Mouse (Mus musculus): Measurements from ENCODE around the gene Slc37a3.
"Not testable (repeated sequence)": the region's sequence is repeated elsewhere in the genome, so short reads cannot be mapped to it uniquely, and the experiment has no call there.

Gene Slc37a3

DNA sequence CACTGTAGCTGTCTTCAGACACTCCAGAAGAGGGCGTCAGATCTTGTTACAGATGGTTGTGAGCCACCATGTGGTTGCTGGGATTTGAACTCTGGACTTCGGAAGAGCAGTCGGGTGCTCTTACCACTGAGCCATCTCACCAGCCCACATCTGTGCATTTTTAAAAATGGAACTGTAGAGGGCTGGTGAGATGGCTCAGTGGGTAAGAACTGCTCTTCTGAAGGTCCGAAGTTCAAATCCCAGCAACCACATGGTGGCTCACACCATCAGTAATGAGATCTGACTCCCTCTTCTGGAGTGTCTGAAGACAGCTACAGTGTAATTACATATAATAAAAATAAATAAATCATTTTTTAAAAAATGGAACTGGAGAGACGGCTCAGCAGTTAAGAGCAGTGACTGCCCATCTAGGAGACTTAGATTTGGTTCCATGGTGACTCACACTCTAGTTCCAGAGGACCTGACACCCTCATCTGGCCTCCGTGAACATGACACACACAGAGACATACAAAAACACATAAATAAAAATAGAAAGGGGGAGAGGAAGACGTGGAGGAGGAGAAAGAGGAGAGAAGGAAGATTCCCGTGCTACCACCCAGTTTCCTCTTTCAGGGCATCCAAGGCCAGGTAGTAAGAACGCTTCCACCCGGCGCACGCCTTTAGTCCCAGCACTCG lies 823 bp upstream of the Slc37a3 start:
- DNase-seq: not testable (repeated sequence)

DNA sequence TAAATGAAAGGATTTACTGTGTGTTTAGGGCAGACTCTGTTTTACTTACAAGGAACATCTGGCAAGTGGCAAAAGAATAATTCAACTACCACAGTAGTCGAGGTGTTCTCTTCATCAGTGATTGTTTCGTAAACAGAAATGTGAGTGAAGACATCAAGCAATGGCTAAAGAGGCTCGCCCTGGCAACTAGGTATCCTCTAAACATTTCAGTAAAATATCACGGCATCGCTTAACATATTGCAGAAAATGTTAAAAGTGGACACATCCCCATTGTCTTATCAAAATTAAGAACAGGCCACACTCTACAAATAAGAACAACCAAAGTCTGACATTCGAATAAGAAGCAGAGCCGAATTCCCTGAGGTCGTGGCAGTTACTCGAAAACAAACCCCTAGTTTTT lies 700 bp downstream of the Slc37a3 start:
- DNase-seq: no peak

DNA sequence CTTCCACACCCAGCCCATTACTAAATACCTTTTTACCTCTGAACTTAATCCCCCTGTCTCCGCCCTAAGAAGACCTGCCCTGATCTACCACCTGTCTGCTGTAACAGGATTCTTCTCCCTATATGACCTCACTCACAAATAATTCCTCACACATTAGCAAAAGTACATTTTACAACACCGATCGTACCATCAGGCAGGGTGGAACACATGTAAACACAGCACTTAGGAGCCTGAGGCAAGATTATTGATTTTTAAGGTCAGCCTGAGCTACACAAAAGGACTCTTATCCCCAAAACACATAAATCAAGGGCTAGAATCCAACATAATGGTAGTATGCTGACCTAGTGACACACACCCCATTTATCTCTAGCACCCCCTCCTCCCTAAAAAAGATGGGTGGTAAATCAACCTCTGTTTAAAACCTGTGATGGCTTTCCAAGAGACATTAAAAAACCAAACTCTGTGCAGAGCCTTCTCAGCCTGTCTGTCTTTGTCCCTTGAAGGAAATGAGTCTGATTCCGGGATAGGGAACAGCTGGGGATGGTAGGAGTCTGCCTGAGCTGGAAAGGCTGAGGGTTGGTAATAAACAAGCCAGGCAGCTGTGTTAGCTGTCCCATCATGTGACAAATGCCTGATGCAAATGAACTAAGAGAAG lies 4.0 kb downstream of the Slc37a3 start:
- DNase-seq: peak; percentile 54

DNA sequence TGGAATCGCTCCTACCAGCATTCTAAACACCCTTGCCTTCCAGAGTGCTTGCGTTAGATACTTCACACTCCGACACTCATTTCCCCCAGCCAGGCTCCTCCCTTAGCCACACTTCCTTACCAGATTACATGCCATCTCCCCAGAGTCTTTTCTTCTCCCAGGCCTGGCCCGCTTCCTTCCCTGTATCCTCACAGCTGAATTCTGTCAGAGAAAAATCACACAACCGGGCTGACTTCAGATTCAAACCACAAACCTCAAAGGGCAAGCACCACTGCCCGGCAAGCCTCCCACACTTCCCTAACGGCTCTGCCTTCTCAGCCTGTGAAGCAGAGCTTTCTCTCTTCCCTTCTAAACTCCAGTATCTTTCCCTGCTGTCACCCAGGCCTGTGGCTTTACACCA lies 4.7 kb downstream of the Slc37a3 start:
- DNase-seq: peak; percentile 73

DNA sequence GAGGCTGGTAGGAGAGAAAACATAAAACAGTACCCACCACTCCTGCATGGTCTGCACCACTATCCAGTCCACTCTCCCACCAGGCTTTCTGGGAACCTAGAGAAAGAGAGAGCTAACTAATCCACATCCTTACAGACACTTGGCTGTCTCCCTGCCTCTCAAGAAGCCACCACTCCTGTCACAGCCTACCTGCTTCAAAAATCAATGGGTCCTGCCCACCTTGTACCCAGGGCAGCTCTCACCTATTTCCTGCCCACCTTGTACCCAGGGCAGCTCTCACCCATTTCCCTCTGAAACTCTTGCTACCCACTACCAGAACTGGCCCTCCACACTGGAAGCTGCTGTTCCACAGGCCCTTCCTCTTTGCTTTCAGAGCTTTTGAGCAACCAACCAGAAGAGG lies 5.4 kb downstream of the Slc37a3 start:
- DNase-seq: no peak

DNA sequence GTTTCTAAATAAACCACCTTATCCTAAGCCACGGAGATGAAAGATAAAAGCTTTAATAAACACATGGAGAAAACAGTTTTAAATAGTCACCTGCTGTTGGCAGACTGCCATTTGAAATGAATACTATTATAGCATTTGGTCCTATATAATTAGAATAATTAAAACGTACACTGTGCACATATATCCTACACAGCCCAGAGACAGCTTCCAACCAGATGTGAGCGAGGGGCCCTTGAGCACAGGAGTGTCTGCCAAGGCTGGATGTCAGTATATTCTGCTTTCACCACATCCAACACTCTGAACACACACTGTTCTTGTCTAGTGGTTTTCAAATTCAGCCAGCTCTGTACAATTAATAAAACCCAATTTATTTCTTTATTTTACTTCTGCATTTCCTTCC lies 7.8 kb downstream of the Slc37a3 start:
- DNase-seq: no peak

DNA sequence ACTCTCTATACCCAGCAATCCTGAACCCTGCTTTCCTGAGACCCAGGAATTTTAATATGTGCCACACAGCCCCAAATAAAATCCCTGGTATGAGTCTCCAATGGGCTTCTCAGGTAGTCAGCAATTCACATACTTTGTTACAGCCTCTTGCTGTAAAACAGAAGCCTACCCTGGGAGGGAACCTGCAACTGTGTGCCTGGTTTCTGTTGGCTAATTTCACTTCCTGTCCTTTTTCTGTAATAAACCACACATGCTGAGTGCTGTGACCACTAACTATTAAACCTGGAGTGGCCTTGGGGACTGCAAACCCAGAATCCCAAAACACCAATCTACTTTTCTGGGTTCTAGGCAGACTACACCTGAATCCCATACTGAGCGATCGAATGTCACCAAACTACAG lies 14.8 kb downstream of the Slc37a3 start:
- DNase-seq: no peak

DNA sequence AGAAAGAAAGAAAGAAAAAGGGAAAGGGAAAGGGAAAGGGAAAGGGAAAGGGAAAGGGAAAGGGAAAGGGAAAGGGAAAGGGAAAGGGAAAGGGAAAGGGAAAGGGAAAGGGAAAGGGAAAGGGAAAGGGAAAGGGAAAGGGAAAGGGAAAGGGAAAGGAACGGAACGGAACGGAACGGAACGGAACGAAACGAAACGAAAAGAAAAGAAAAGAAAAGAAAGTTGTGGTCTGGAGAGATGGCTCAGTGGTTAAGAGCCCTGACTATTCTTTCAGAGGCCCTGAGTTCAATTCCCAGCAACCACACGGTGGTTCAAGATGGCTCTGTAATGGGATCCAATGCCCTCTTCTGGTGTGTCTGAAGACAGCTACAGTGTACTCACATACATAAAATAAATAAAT lies 18.3 kb downstream of the Slc37a3 start:
- not testable (repeated sequence) for DNase-seq

DNA sequence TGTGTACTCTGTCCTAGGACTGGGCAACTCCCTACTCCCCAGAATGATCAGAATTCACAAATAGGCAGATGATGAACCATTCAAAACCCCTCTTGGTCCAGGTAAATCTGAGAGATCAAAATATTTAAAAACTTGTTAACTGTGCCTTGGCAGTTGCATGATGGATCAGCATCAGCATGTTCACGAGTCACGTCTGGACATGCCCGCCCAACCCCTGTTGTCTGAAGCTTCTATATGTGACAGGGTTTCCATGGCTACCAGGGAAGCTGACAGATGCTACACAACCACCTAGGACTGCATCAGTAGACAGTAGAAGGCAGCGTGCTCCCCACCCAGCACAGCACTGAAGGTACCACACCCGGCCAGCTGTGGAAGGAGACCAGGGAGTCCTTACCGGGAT lies 28.5 kb downstream of the Slc37a3 start:
- DNase-seq: no peak

DNA sequence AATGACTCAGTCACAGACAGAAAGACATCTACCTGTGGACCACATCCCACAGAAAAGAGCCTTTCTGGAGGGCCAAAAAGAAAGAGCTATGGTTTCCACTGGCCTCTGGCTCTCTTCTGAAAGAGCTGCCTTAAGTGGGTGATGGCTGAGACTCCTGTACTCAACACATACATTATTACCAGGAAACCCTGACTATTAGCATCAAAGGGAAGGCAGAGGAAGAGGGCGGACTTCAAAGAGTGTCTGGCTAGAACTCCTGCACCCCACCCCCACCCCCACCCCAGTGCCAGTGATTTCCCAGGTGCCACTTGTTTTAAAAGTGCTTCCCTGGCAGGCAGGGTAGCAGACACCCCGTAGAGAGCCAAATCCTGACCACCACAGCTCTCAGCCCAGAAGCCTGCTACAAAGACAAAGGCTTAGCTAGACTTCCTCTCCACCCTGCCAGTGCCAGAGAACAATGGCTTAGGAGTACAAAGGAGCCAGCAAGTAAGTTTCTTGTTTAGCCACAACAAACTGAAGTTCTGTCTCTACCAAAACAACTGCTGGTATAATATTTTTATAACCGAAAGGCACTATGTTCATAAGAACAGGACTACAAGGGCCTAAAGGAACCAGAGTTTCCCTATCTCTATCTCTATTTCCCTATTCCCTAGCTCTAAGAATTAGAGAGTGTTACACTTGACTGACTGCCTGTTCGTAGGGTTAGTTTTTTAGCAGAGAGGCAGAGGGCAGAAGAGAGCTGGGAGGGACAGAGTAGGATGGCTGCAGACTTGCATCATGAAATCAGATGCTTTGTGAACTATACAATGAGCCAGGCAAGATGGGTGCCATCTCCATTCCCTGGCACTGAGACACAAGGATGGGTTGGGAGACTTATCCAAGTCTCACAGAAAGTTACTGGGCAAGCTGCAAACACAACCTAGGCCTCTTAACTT lies 29.3 kb downstream of the Slc37a3 start:
- no peak for DNase-seq

DNA sequence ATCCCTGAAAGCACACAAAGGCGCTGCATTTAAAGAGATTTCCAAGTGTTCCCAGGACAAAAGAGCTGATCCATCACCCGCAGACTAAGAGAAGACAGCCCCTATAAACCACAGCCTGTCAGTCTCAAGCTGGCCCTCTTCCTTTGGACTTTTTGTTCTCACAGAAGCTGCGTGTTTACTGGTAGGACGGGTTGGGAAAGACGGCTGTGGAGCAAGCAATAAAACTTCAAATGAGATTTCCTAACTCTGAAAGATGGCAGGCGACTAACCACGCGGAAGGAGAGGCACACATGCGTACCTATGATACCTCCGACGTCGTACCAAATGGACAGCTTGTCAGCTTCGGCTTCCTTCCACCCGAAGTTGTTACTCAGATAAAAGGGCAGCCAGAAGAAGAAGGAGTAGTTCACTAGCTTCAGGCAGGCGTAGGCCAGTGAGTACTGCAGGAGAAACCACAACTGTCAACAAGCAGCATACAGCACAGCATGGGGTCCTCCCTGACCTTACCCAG lies 30.4 kb downstream of the Slc37a3 start:
- DNase-seq: no peak

DNA sequence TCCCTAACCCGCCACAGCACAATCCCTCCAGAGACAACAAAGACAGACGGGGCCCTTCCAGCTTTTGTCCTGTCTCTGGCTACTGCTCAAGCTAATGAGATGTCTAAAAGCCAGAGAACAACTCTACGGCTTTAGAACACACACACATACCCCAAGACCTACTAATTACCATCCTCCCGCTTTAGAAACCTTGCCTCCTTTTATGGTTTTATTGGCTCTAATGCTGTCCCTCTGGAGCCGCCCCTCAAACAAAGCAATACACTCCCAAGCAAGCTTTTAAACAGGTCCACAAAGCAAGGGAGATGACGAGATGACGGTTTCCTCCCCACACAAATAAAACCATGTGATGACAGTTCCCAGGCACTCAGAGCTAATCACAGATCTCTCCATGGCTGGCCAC lies 32.0 kb downstream of the Slc37a3 start:
- no peak for DNase-seq

DNA sequence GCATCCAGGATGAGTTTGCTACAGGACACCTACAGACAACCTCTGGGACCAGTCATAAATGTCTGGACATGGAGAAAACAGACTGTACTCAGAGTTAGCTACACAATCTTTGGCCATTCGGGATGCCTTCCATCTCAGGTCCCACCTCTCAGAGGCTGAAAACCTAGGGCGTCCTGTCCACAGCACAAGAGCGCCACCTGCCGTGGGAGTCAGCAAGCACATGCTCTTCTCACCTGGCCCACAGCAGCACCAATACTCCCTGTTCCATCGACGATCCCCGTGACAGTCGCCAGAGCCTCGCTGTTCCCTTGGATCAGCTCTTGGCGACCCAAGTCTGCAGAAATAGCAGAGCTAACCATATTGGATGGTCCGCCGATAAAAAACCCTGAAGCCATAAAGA lies 33.5 kb downstream of the Slc37a3 start:
- peak; percentile 83 for DNase-seq

DNA sequence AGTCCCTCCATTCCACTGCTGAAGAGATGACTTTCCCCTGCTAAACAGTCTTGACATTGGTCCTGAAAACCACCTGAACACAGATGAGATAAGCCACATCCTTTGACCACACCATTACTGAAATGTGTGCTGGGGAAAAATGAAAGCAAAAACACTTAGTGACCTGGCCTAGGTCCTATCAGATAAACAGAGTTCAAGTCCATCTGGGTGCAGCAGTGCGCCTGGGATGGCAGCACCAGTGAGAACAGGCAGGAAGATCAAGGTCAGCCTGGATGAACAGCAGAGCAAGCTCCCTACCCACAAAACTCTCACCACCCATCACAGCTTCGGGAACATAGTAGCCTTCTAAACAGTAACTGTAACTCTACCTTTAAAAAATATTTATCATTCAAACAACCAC lies 35.7 kb downstream of the Slc37a3 start:
- no peak for DNase-seq

DNA sequence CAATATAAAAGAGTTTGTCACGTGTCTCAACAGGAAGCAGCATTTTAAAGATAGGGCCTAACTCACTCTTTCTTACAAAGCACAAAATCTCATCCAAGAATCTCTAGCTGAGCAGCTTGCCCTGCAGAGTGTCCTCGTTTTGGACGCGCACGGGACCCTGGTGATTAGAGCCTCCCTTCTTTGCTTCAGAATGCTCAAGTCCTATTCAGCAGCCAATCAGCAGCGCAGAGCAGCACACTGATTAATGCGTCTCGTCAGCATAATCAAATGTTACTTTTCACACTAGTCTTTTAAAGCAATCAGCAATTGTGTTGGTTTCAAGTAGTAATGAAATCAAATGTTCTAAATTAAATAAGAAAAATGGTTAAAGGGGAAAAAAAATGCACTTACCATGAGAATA lies 39.1 kb downstream of the Slc37a3 start:
- no peak for DNase-seq

DNA sequence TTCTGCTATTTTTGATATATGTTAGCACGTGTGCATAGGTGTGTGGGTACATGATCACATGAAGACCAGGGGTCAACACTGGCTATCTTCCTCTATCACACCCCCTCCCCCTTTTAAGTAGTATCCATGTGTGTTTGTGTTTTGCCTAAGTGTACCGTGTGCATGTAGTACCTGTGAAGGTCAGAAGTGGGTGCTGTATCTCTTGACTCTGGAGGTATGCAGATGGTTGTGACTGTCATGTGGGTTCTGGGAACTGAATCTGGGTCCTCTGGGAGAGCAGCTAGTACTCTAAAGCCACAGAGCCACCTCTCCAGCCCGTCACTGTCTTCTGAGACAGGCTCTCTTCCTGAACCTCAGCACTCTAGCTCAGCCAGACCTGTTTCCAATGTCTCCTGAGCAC lies 42.6 kb downstream of the Slc37a3 start:
- DNase-seq: no peak

DNA sequence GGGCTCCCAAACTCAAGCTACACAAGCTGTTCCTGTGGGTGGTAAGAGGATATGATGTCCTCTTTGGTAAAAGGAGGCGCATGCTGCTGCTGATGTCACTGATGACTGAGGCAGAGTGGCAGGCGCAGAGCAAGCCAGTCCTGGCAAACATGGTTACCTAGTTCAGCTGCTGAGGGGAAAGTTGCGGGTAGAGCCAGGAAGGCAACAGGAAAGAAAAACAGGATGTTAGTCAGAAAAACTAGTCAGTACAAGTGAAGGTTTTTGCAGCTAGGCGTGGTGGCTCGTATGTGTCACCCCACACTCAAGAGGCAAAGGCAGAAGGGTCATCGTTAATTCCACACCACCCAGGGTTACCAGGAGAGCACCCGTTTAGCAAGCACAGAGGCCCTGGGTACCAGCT lies 43.3 kb downstream of the Slc37a3 start:
- no peak for DNase-seq

DNA sequence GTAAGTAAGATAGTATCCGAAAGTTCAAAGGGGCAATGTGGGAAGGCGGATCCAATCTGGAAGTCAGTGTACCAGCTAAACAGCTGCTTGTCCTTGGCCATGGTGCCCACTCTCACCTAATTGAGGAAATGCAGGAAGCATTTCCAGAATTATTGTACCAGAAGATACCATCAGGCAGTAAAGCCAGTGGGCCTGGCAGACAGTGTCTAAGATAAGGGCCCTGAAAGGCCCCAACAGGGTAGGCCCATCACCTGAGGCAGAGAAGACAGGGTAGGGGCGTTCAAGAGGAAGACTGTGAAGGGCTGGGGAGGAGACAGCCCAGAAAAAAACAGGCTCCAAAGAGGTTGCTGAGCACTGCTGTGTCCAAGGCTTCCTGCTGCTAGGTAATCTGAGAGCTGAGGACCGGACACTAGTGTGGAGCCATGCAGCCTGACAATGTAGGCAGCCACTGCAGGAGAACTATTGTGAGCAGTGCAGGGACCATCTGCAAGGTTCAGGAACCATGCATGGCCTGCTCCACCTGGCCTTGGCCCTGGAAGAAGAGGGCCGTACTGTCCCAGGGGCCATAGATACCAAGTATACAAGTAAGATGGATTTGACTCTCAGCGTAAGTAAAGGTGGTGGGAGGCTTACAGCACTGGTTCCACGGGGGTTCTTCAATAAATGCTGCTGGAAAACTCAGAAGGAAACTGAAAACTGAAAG lies 45.3 kb downstream of the Slc37a3 start:
- no peak for DNase-seq

DNA sequence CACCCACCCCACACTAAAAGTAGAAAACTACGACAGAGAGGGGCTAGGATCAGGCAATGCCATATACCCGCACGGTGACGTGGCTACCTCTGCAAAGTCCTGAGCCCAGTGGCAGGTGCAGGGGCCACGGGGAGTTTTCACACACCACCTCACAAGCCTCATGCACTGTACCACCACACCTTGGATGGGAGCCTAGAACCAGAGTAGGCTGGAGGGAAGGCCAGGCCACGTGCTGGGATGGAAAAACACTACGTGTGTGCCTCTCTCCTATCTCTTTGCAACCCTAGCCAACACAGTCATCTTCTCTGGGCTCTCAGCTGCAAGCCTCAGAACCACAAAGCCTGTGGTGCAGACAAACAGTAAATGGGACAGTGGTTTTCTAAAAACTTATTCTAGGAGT lies 46.5 kb downstream of the Slc37a3 start:
- no peak for DNase-seq

DNA sequence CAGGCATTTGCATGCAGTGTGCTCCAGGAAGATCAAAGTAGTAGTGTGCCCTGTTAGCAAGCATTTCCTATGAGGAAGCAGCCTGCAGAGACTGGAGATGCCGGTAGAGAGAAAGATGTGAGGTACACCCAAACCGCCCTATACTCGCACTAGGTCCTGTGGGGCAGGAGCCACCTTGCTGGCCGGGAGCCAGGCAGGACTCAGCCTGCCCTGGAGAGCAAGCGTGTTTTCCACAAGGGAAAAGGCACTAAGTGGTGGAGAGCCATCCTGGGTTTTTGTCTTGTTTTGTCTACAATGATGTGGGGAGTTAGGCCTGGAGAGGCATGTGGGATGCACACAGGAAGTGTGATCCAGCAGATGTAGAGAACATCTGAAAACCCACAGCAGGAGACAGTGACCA lies 57.2 kb downstream of the Slc37a3 start:
- DNase-seq: no peak

DNA sequence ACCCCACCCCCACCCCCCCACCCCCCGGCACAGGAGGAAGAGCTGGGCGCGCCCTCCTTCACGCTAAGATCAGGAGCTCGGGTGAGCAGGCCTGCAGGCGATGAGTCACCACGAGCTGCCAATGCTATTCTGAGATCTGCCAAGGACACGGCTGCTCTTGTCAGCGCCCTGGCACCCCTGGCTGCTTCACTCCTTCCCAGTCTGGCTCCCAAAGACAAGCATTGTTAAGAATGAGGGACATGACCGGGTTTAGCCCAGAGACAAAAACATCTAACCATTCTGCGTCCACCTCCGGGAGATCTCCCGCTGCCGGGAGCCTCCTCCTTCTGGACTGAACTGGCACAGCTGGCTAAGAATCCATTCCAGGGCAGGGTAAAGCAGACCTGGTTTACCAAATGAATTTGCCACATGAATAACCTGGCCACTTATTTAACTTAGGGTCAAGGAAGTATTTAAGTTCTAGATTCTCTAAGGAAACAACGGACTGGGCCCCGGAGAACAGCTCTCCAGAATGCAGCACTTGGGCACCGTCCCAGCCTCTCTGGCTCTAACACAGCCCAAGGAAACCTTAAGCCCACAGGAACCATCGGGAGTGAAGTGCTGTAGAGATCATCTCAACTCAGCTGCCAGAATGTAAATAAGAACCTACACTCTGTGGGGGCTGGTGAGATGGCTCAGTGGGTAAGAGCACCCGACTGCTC lies 58.3 kb downstream of the Slc37a3 start:
- DNase-seq: peak; percentile 28

DNA sequence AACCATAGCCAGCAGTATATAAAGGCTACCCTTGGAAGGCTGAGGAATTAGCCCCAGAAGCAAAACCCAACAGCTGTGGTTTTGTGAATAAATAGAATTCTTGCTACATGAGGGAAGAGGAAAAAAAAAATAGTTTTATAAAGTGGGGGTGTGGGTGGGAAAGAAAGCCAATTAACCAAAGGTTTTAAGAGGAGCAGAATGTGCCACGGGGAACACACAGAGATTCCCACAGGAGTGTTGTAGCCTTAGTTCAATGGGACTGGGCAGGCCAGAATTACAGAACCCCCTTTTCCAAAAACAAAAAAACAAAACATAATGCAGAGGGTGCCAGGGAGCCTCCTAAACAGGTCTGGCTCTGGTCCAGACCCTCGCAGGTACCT lies 58.9 kb downstream of the Slc37a3 start:
- no peak for DNase-seq

Data from kidney, postnatal 14 days (tissue).